Mouse (Mus musculus): Measurements from ENCODE around the gene Ccr4.
"Not testable (repeated sequence)": the region's sequence is repeated elsewhere in the genome, so short reads cannot be mapped to it uniquely, and the experiment has no call there.

Gene Ccr4

GRCm38 (mm10) chr9:114522501-114522900 is 17.8 kb upstream of the Ccr4 start:
- no peak for DNase-seq (ENCODE audit: low spot score)

GRCm38 (mm10) chr9:114522041-114522440 is 17.3 kb upstream of the Ccr4 start:
- DNase-seq (ENCODE audit: low spot score): no peak

- DNase-seq (ENCODE audit: low spot score): not testable (repeated sequence)
Observed at GRCm38 (mm10) chr9:114520529-114520928, 15.8 kb upstream of the Ccr4 start.

GRCm38 (mm10) chr9:114518812-114519477 is 14.2 kb upstream of the Ccr4 start:
- DNase-seq (ENCODE audit: low spot score): no peak

- DNase-seq (ENCODE audit: low spot score): no peak
Observed at GRCm38 (mm10) chr9:114517924-114518497, 13.3 kb upstream of the Ccr4 start.

GRCm38 (mm10) chr9:114515364-114515763 is 10.6 kb upstream of the Ccr4 start, which contains the start of gene C130032M10Rik:
Gene C130032M10Rik (plus strand): TSS chr9:114515697.
- no peak for DNase-seq (ENCODE audit: low spot score)

- no peak for DNase-seq (ENCODE audit: low spot score)
Observed at GRCm38 (mm10) chr9:114512831-114513230, 8.1 kb upstream of the Ccr4 start.

- DNase-seq (ENCODE audit: low spot score): no peak
Observed at GRCm38 (mm10) chr9:114509785-114510184, 5.1 kb upstream of the Ccr4 start.

- DNase-seq (ENCODE audit: low spot score): no peak
Observed at GRCm38 (mm10) chr9:114507421-114507820, 2.7 kb upstream of the Ccr4 start.

- DNase-seq (ENCODE audit: low spot score): no peak
Observed at GRCm38 (mm10) chr9:114506564-114506963, 1.8 kb upstream of the Ccr4 start.

- peak; percentile 70 for DNase-seq (ENCODE audit: low spot score)
Observed at GRCm38 (mm10) chr9:114502711-114503427, 1.8 kb downstream of the Ccr4 start.

GRCm38 (mm10) chr9:114501913-114502312 is 2.8 kb downstream of the Ccr4 start:
- no peak for DNase-seq (ENCODE audit: low spot score)

GRCm38 (mm10) chr9:114501111-114501510 is 3.6 kb downstream of the Ccr4 start:
- DNase-seq (ENCODE audit: low spot score): no peak

GRCm38 (mm10) chr9:114499783-114500515 is 4.8 kb downstream of the Ccr4 start:
- DNase-seq (ENCODE audit: low spot score): peak; percentile 68

- peak; percentile 92 for DNase-seq (ENCODE audit: low spot score)
Observed at GRCm38 (mm10) chr9:114498218-114498617, 6.5 kb downstream of the Ccr4 start.

GRCm38 (mm10) chr9:114496469-114496868 is 8.2 kb downstream of the Ccr4 start:
- no peak for DNase-seq (ENCODE audit: low spot score)

- no peak for DNase-seq (ENCODE audit: low spot score)
Observed at GRCm38 (mm10) chr9:114487481-114488258, 17.0 kb downstream of the Ccr4 start.

- no peak for DNase-seq (ENCODE audit: low spot score)
Observed at GRCm38 (mm10) chr9:114486808-114487207, 17.9 kb downstream of the Ccr4 start.

- DNase-seq (ENCODE audit: low spot score): no peak
Observed at GRCm38 (mm10) chr9:114484771-114485170, 19.9 kb downstream of the Ccr4 start.

- no peak for DNase-seq (ENCODE audit: low spot score)
Observed at GRCm38 (mm10) chr9:114480940-114481339, 23.8 kb downstream of the Ccr4 start.

GRCm38 (mm10) chr9:114477019-114477418 is 27.7 kb downstream of the Ccr4 start:
- DNase-seq (ENCODE audit: low spot score): no peak

- no peak for DNase-seq (ENCODE audit: low spot score)
Observed at GRCm38 (mm10) chr9:114471892-114472291, 32.8 kb downstream of the Ccr4 start.
